Mouse (Mus musculus) CH12F3 (cell line): ENCODE data around the gene Aldh3b2.

Experiments used
- in situ Hi-C: fragments of 300-500 bp; cut with MboI; formaldehyde crosslinking; loops from 2 replicates; pipeline ENCODE4 v1.14.3; 2020; ENCODE audit warnings: low sequenced_read_pairs

Aldh3b2 gene

GRCm38 (mm10) chr19:3972229-3972628, at the start of gene Aldh3b2:
Aldh3b2 (plus strand) TSS chr19:3972328.
- in situ Hi-C loops = no loop called here

GRCm38 (mm10) chr19:3922661-3923371, 49.3 kb upstream of the Aldh3b2 start:
- in situ Hi-C loops = no loop called here

- in situ Hi-C loops = no loop called here
Observed at GRCm38 (mm10) chr19:3923586-3923985, 48.5 kb upstream of the Aldh3b2 start.

DNA sequence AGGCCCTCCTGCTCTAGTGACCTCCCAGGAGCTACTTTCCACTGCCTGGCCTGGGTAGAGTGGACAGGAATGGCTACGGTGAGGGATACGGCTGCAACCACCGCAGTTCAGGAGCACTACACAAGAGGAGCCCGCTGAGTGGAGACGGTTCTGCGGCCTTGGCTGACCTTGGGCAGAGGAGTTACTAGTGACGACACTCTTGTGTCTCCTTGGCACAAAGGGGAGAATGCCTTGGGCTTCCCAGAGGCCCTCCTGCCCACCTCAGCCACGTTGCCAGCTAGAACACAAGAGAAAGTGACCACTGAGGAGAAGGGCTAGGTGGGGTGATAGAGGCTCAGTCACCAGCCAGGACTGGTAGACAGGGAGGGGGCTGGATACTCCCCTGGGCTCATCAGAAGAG, 47.9 kb upstream of the Aldh3b2 start:
- in situ Hi-C loops = no loop called here

GRCm38 (mm10) chr19:3924868-3925267, 47.3 kb upstream of the Aldh3b2 start:
- in situ Hi-C loops = no loop called here

GRCm38 (mm10) chr19:3925859-3926258, 46.3 kb upstream of the Aldh3b2 start:
- in situ Hi-C loops = no loop called here

DNA sequence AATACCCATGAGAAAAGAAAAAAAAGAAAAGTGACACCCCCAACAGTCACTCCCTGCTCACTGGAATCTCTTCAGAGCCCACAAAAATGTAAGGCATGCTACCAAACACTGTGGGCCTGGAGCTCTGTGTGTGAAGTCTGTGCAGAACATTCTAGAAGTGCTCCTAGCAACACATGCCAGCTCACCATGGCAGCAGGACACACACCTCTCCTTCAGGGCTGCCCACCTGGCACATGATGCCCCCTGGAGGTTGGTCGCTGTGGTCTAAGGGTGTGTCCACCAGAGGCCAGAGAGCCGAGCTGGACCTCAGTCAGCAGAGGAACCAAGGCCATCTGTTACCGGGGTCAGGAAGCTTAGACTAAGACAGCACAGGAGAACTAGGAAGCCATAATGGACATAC, 45.8 kb upstream of the Aldh3b2 start:
- in situ Hi-C loops = no loop called here

GRCm38 (mm10) chr19:3926685-3927084, 45.4 kb upstream of the Aldh3b2 start:
- in situ Hi-C loops = no loop called here

DNA sequence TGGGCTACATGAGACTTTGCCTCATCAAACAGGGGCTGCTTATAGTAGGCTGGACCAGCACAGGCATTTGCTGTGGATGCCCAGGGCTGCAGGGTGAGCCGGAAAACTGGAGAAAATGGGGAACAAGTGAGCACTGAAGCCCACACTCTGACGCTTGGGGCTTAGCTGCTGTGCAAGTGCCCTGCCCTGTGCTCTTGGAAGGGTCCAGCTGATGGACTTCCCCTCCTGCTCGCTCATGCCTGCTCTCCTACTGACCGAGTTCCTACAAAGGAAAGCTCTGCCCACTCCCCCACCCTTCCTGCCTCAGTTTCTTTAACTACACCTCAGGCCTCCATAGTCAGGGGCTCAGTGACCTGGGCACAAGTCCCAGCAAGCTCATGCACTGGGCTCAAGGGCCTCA, 44.1 kb upstream of the Aldh3b2 start:
- in situ Hi-C loops = no loop called here

DNA sequence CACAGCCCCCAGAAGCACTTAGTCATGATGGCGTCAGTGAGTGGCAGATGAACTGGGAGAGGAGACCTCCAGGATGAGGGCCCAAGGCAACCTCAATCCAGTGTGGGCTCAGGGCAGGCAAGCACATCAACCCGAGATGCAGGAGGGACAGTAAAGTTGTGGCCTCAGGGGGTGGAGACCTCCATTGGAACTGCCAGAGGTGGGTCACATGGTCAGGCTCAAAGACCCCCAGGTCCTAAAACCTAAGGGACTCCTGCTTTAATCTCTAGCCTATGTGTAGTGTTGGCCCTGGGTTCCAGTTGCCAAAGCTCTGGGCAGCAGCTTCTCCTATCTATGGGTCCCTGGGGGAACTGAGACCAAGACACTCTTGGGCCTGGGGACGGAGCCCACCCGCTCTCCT, 43.3 kb upstream of the Aldh3b2 start:
- in situ Hi-C loops = no loop called here

DNA sequence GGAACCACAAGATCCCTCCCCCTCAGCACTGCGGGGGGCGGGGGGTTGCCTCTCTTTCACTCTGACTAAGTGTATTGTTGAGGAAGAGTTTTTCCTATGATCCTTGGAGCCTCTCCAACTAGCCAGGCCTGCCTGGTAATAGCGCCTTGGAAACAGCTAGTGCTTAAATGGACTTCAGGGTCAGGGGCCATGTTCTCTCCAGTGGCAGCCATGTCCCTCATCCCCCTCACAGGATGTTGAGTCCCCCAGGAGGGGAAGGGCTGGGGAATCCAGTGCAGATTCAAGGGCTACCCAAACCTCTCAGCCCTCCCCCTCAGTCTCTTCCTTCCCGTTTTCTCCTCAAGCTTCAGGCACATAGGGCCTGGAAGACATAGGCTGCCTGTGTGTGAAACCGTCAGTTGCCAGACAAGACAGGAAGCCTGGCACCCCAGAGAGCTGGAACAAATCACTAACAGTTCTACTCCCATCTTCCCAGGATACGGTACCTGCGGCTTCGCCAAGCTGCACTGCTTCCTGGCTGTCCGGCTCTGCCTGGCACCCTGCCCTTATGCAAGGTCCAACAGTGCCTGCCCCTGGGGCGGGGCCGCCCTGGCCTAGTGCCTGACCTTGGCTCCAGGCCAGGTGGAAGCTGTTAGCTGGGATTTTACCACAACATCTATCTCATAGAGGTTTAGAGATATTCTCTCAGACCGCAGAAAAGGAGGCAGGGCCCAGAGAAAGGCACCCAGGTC, 42.8 kb upstream of the Aldh3b2 start, which contains the start of gene Aldh3b1:
TSS of gene Aldh3b1 (minus strand) at position 598 of the 731 bp plus-strand sequence.
- in situ Hi-C loops = no loop called here

GRCm38 (mm10) chr19:3930262-3931057, 41.7 kb upstream of the Aldh3b2 start:
- in situ Hi-C loops = no loop called here

- in situ Hi-C loops = no loop called here
Observed at GRCm38 (mm10) chr19:3931716-3932115, 40.4 kb upstream of the Aldh3b2 start.

DNA sequence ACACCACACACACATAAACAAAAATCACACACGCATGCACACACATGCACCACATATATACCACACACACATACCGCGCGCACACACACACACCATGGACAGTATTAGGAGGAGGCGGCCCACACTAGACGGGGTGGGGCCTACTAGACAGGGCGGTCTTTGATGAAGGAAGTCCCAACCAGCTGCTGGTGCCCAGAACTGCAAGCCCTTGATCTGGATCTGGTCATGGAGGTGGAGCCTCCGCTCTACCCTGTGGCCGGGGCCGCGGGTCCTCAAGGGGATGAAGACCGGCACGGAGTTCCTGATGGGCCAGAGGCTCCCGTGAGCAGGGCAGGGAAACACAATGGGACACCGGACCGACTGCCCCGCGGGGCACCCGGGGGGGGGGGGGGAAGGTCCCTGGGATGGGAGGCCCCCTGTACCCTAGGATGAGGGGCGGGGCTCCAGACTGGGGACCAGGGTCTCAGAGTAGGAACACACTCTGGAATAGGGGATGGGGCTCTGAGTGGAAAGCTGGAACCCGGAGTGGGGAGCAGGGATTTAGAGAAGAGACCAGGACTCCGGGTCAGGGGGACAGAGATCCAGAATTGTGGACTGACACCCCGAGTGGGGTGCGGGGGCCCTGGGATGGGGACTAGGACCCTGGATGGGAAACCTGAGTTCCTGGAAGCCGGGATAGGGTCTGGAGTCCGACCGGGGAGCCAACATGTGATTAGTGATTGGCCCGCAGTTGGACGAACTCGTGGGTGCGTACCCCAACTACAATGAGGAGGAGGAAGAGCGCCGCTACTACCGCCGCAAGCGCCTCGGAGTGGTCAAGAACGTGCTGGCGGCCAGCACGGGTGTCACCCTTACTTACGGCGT, 36.9 kb upstream of the Aldh3b2 start, which contains the start of gene Unc93b1:
TSS of gene Unc93b1 (plus strand) at position 155 of the 864 bp plus-strand sequence.
- in situ Hi-C loops = no loop called here

DNA sequence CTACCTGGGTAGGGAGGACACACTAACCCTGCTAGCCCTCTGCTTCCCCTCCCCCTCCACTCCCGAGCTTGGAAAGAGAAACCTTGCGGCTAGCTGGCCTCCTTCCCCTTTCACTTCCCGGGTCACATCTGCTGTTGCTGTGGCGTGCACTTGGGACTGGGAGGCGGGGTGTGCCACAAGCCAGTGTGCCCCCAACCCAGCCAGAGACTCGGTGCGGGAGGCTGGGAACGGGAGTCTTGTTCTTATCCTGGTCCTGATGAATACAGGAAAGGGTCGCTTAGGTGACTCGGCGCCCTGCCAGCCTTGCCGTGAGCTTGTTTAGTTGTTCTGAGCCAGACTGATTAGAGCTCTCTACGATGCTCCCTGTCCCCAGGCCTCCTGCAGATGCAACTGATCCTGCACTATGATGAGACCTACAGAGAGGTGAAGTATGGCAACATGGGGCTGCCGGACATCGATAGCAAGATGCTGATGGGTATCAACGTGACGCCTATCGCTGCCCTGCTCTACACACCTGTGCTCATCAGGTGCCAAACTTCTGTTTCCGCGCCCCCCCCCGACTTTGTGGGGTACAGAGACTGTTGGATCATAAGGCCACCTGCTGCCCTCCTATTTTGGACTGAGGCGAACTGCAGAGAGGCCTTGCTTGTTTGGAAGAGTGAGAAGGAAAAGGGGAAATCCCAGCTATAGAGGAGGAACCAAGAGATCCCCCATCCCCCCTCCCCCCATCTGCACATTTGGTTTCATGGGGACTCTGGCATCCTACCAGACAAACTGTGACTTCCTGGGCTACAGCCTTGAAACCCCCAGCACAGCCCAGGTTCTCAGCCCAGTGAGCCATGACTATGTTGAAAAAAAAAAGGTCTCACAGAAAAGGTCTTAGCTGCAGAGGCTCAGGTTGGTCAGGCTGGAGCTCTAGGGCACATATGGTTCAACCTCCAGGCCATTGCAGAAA, 36.0 kb upstream of the Aldh3b2 start:
- in situ Hi-C loops = no loop called here

DNA sequence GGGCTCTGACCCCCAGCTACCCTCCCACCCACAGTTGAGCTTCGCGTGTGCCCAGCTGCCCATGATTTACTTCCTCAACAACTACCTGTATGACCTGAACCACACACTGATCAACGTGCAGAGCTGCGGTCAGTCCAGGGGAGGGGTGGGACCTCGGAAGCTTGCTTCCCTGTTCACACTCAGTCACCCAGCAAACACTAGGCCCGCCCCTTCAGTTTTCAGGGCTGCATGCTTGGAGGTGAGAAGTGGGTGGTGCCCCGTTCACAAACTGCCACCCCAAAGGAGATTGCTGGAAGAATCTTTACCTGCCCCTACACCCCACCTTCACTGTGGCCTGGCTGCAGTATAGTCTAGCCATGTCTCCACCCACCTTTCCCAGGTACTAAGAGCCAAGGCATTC, 29.8 kb upstream of the Aldh3b2 start:
- in situ Hi-C loops = no loop called here

GRCm38 (mm10) chr19:3942986-3943735, 29.0 kb upstream of the Aldh3b2 start:
- in situ Hi-C loops = no loop called here

GRCm38 (mm10) chr19:3945872-3946564, 26.1 kb upstream of the Aldh3b2 start:
- in situ Hi-C loops = no loop called here
